Mouse (Mus musculus) testis, adult 2 months (tissue): ENCODE data around the gene Ppp1r12b.

Experiments
- CTCF ChIP-seq: fragments of 200-500 bp; IDR thresholded peaks from 2 replicates; pipeline ENCODE4 v1.5.1; 2012; ENCODE audit warnings: low read depth, mild to moderate bottlenecking, inconsistent platforms, low read length, moderate library complexity; ENCODE audit not compliant: control insufficient read depth, insufficient read depth, insufficient replicate concordance
- POLR2A ChIP-seq: fragments of 200-500 bp; IDR thresholded peaks from 2 replicates; pipeline ENCODE4 v1.6.1; 2012; ENCODE audit warnings: low read depth, mild to moderate bottlenecking, inconsistent platforms, low read length, moderate library complexity; ENCODE audit not compliant: control insufficient read depth

DNA sequence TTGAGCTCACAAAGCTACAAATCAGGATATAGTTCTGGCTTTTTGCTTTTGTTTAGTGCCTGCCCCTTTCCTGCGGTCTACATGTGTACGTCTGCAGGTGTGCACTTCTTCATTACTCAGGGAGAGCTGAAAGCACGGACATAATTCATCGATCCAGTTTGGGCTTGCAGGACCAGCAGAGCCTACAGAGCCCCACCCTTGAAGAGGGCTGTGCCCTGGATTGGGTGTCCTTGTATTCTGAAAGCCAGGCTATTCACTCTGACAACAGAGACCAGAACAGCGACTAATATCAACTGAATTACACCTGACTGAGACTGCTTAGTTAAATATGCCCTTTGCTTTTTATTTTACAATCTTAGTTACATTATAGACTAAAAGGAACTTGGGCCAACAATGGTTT lies 222.1 kb downstream of the Ppp1r12b start:
- TF ChIP-seq POLR2A (no peak), CTCF (no peak)
